Mouse (Mus musculus): ENCODE data around the gene Tmem19. TPM values are rescaled to one million over a fixed set of nuclear protein-coding genes. Genes with fewer than 3 reads are reported as not detected.

Tmem19 gene
- polyA plus RNA-seq, 1 experiment = 28.3 TPM

GRCm38 (mm10) chr10:115385018-115386002 is 23.0 kb upstream of the Tmem19 start:
- Histone ChIP-seq H3K27me3 (ENCODE audit: control insufficient read depth, insufficient read depth, low read length, poor library complexity, severe bottlenecking) (no peaks in the 10 kb centered on the region), H3K9me3 (replicated peaks; ENCODE audit: control insufficient read depth, insufficient read depth, low read length, poor library complexity, severe bottlenecking) (no peaks in the 10 kb centered on the region), H3K4me1 (ENCODE audit: control insufficient read depth, insufficient read depth, low read length) (no peaks in the 10 kb centered on the region), H3K36me3 (ENCODE audit: control insufficient read depth, insufficient read depth, low read length, poor library complexity, severe bottlenecking) (peaks cover 17% of the 10 kb centered on the region), H3K4me3 (ENCODE audit: low read depth, low read length) (peak overlapping the region; percentile 97), H3K9ac (ENCODE audit: low read depth, poor library complexity, severe bottlenecking) (peak overlapping the region; percentile 93), H3K27ac (ENCODE audit: insufficient read depth, low read length) (0 out of 2 replicates have a peak overlapping the region, but pooled peaks have one; percentile 19)
- TF ChIP-seq EP300 (IDR thresholded peaks at IDR 0.05; ENCODE audit: insufficient read depth, low read depth, low read length) (no peak), POLR2A (IDR thresholded peaks at IDR 0.05; ENCODE audit: insufficient read depth, low read length) (no peak), CTCF (IDR thresholded peaks at IDR 0.05; ENCODE audit: low read depth, low read length) (no peak)

- no peaks in the 10 kb centered on the region for H3K4me1 ChIP-seq (ENCODE audit: control insufficient read depth, insufficient read depth, low read length)
- H3K9me3 ChIP-seq (replicated peaks; ENCODE audit: control insufficient read depth, insufficient read depth, low read length, poor library complexity, severe bottlenecking) = no peaks in the 10 kb centered on the region
- peak within 1 kb of the TSS; percentile 93 for H3K9ac ChIP-seq (ENCODE audit: low read depth, poor library complexity, severe bottlenecking)
- H3K27ac ChIP-seq (ENCODE audit: insufficient read depth, low read length) = peak within 1 kb of the TSS; percentile 72; the same call in 1 of the 2 replicates
- H3K27me3 ChIP-seq (ENCODE audit: control insufficient read depth, insufficient read depth, low read length, poor library complexity, severe bottlenecking) = no peaks in the 10 kb centered on the region
- H3K36me3 ChIP-seq (ENCODE audit: control insufficient read depth, insufficient read depth, low read length, poor library complexity, severe bottlenecking) = peaks cover 14% of the 10 kb centered on the region
- TF ChIP-seq POLR2A (IDR thresholded peaks at IDR 0.05; ENCODE audit: insufficient read depth, low read length) (peak; percentile 65), CTCF (IDR thresholded peaks at IDR 0.05; ENCODE audit: low read depth, low read length) (peak; percentile 40), EP300 (IDR thresholded peaks at IDR 0.05; ENCODE audit: insufficient read depth, low read depth, low read length) (0 out of 2 replicates have a peak, but pooled peaks have one; percentile 32)
- peak within 1 kb of the TSS; percentile 97 for H3K4me3 ChIP-seq (ENCODE audit: low read depth, low read length)
Observed at GRCm38 (mm10) chr10:115384221-115385017, 22.1 kb upstream of the Tmem19 start, which contains the start of the genes Thap2 and Zfc3h1. Gene Thap2, minus strand, starts transcription at chr10:115384443. Gene Zfc3h1, plus strand, starts transcription at chr10:115384959.

- H3K36me3 ChIP-seq (ENCODE audit: control insufficient read depth, insufficient read depth, low read length, poor library complexity, severe bottlenecking) = peaks cover 10% of the 10 kb centered on the region
- no peaks in the 10 kb centered on the region for H3K4me1 ChIP-seq (ENCODE audit: control insufficient read depth, insufficient read depth, low read length)
- no peaks in the 10 kb centered on the region for H3K27me3 ChIP-seq (ENCODE audit: control insufficient read depth, insufficient read depth, low read length, poor library complexity, severe bottlenecking)
- TF ChIP-seq CTCF (IDR thresholded peaks at IDR 0.05; ENCODE audit: low read depth, low read length) = no peak
- no peak for TF ChIP-seq POLR2A (IDR thresholded peaks at IDR 0.05; ENCODE audit: insufficient read depth, low read length)
- TF ChIP-seq EP300 (IDR thresholded peaks at IDR 0.05; ENCODE audit: insufficient read depth, low read depth, low read length) = no peak
- no peaks in the 10 kb centered on the region for H3K9me3 ChIP-seq (replicated peaks; ENCODE audit: control insufficient read depth, insufficient read depth, low read length, poor library complexity, severe bottlenecking)
- peak overlapping the region; percentile 65 for H3K9ac ChIP-seq (ENCODE audit: low read depth, poor library complexity, severe bottlenecking)
- H3K27ac ChIP-seq (ENCODE audit: insufficient read depth, low read length) = 0 out of 2 replicates have a peak overlapping the region, but pooled peaks have one; percentile 19
- peak overlapping the region; percentile 81 for H3K4me3 ChIP-seq (ENCODE audit: low read depth, low read length)
Observed at GRCm38 (mm10) chr10:115383644-115384220, 21.4 kb upstream of the Tmem19 start.

GRCm38 (mm10) chr10:115382846-115383643 is 20.7 kb upstream of the Tmem19 start:
- Histone ChIP-seq H3K4me3 (ENCODE audit: low read depth, low read length) (no peak overlapping the region), H3K9me3 (replicated peaks; ENCODE audit: control insufficient read depth, insufficient read depth, low read length, poor library complexity, severe bottlenecking) (no peaks in the 10 kb centered on the region), H3K27me3 (ENCODE audit: control insufficient read depth, insufficient read depth, low read length, poor library complexity, severe bottlenecking) (no peaks in the 10 kb centered on the region), H3K36me3 (ENCODE audit: control insufficient read depth, insufficient read depth, low read length, poor library complexity, severe bottlenecking) (peaks cover 6% of the 10 kb centered on the region), H3K4me1 (ENCODE audit: control insufficient read depth, insufficient read depth, low read length) (no peaks in the 10 kb centered on the region), H3K9ac (ENCODE audit: low read depth, poor library complexity, severe bottlenecking) (peak overlapping the region; percentile 65; the same call in 1 of the 2 replicates), H3K27ac (ENCODE audit: insufficient read depth, low read length) (peak overlapping the region; percentile 69)
- TF ChIP-seq EP300 (IDR thresholded peaks at IDR 0.05; ENCODE audit: insufficient read depth, low read depth, low read length) = no peak

- Histone ChIP-seq H3K27me3 (ENCODE audit: control insufficient read depth, insufficient read depth, low read length, poor library complexity, severe bottlenecking) (no peaks in the 10 kb centered on the region), H3K9ac (ENCODE audit: low read depth, poor library complexity, severe bottlenecking) (no peak overlapping the region), H3K36me3 (ENCODE audit: control insufficient read depth, insufficient read depth, low read length, poor library complexity, severe bottlenecking) (no peaks in the 10 kb centered on the region), H3K4me3 (ENCODE audit: low read depth, low read length) (no peak overlapping the region), H3K9me3 (replicated peaks; ENCODE audit: control insufficient read depth, insufficient read depth, low read length, poor library complexity, severe bottlenecking) (no peaks in the 10 kb centered on the region), H3K4me1 (ENCODE audit: control insufficient read depth, insufficient read depth, low read length) (no peaks in the 10 kb centered on the region), H3K27ac (ENCODE audit: insufficient read depth, low read length) (no peak overlapping the region)
- TF ChIP-seq POLR2A (IDR thresholded peaks at IDR 0.05; ENCODE audit: insufficient read depth, low read length) (no peak), CTCF (IDR thresholded peaks at IDR 0.05; ENCODE audit: low read depth, low read length) (no peak), EP300 (IDR thresholded peaks at IDR 0.05; ENCODE audit: insufficient read depth, low read depth, low read length) (no peak)
Observed at GRCm38 (mm10) chr10:115381506-115382084, 19.3 kb upstream of the Tmem19 start.
